In the genomic region with DNA sequence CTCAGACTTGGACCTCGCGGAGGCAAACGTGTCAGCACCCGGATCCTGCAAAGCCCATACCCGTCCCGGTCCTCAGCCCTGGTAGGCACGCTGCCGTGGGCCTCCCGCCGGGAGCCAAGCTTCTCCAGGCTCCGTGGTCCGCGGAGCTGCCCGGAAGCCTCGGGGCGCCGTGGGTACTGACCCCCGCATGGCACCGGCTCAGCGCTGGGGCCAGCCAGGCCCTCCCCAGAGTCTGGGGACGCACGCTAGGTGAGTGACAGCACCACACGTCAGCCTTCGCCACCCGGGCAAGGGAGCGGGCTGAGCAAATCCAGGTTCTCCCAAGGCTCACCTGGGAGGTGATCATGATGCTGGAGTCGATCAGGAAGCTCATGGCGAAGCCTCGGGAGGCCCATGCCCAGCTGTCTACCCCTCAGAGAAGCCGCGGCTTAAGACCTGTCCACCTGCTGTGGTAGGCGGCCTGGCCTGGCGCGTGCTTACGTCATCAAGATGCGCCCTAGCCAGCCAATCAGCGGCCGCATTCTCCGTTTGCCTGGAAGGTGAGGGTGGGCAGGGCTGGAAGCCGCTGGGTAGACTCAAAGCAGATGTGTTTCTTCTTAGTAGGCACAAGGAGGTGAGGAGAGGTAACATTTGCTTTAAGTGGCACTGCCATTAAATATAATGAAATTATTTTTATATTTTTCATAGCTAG, we compare ENCODE assay signal across 8 mouse cellular contexts. TPM values are rescaled to one million over a fixed set of nuclear protein-coding genes. Genes with fewer than 3 reads are reported as not detected.
DNase-seq lines count a peak whose midpoint lies in the region; ATAC-seq lines count a peak whose summit lies in the region.

A gene (minus strand): TSS at position 496 of the 691 bp plus-strand sequence.

- 0 out of 2 replicates have a peak within 1 kb of the TSS, but pooled peaks have one; percentile 10 for H3K27ac ChIP-seq in hindbrain, embryonic 14.5 days

- peaks cover 4% of the 10 kb centered on the region; the same call in 1 of the 2 replicates for H3K27me3 ChIP-seq in hindbrain, embryonic 14.5 days (ENCODE audit: control insufficient read depth, insufficient read depth, low read length)

- H3K9me3 ChIP-seq in hindbrain, embryonic 14.5 days (ENCODE audit: control insufficient read depth, low read length) = no peaks in the 10 kb centered on the region

- peaks cover 10% of the 10 kb centered on the region for H3K4me1 ChIP-seq in hindbrain, embryonic 14.5 days (replicated peaks; ENCODE audit: control insufficient read depth, insufficient read depth, low read length)

- under 1% methylated on average over 40 of the region's 40 CpGs for WGBS in hindbrain, embryonic 14.5 days

- peak; percentile 94 for DNase-seq in R1 (ENCODE audit: low read depth, low spot score)
- DNase-seq in cerebellum, postnatal 25 days = peak; percentile 98
- peak; percentile 92 to 93 for DNase-seq in frontal cortex, postnatal 25 days (ENCODE audit: low spot score in 2 of 2)
- peak; percentile 94 for DNase-seq in hindbrain, embryonic 14.5 days (ENCODE audit: low spot score)
- peak; percentile 92 for DNase-seq in layer of hippocampus, postnatal 36 days
- peak; percentile 96 for DNase-seq in lung, postnatal 36 days
- DNase-seq in retina, postnatal 1 day = peak; percentile 95
- peak; percentile 90 to 93 for DNase-seq in urinary bladder, adult 18-20 months (ENCODE audit: low spot score in 2 of 2)

- ATAC-seq in hindbrain, embryonic 14.5 days (ENCODE audit: low FRiP score) = peak; percentile 98

- H3K9ac ChIP-seq in hindbrain, embryonic 14.5 days = peak within 1 kb of the TSS; percentile 82

- no peaks in the 10 kb centered on the region for H3K36me3 ChIP-seq in hindbrain, embryonic 14.5 days (replicated peaks; ENCODE audit: control insufficient read depth, insufficient read depth)

- H3K4me2 ChIP-seq in hindbrain, embryonic 14.5 days (replicated peaks) = peak within 1 kb of the TSS; percentile 78

- H3K4me3 ChIP-seq in hindbrain, embryonic 14.5 days (replicated peaks; ENCODE audit: low read length) = peak within 1 kb of the TSS; percentile 70

RNA-seq across cellular contexts. Expression of the gene that starts here (rescaled TPM):
- polyA plus RNA-seq in hindbrain, embryonic 14.5 days (2014; fragmentation: Nextera tagmentation; extraction: Ambion mirVana) = 42.1 and 44.5 TPM in 2 replicates
- total RNA-seq in layer of hippocampus, postnatal 36 days (2021) = 10 to 100 TPM; 41.5 to 42.6 TPM

Comparison
In these comparisons a context has a peak if more than half of its experiments do, and no peak if none do; other contexts are left out.
1. Peak in every context shown above with its lines: DNase-seq, ATAC-seq, H3K4me3 ChIP-seq and H3K27ac ChIP-seq.